Mouse (Mus musculus) heart, adult 2 months (tissue): ENCODE data around the gene Napsa.

Experiments
- CTCF ChIP-seq: fragments of 200-600 bp; IDR thresholded peaks from 2 replicates; pipeline ENCODE4 v1.8.1; 2022; ENCODE audit warnings: antibody characterized with exemption, mild to moderate bottlenecking, moderate library complexity
- POLR2A ChIP-seq: fragments of 200-500 bp; IDR thresholded peaks from 2 replicates; pipeline ENCODE4 v1.6.1; 2011; ENCODE audit warnings: mild to moderate bottlenecking, low read depth, low read length, control low read depth; ENCODE audit not compliant: insufficient read depth

GRCm38 (mm10) chr7:44606171-44606901, 34.2 kb downstream of the Napsa start:
- no peak for TF ChIP-seq POLR2A
- TF ChIP-seq CTCF, result no peak
